Mouse (Mus musculus) intestine, embryonic 16.5 days (tissue): ENCODE results near the gene Ttf1. TPM values are rescaled to one million over a fixed set of nuclear protein-coding genes. Genes with fewer than 3 reads are reported as not detected.

Experiments
- ATAC-seq: fragments of 200-750 bp; cut with Nextera tagmentation; 2 replicates; pipeline ENCODE4 v1.8.0; 2017; ENCODE audit warnings: moderate TSS enrichment, moderate library complexity
- H3K27ac ChIP-seq: fragments of 300-500 bp; sonication (generic); 2 replicates; pipeline ENCODE4 v1.5.1; 2014; ENCODE audit warnings: mild to moderate bottlenecking, low read length
- H3K27me3 ChIP-seq: fragments of 300-500 bp; sonication (generic); replicated peaks from 2 replicates; pipeline ENCODE4 v1.6.1; 2014; ENCODE audit warnings: low read length, control low read depth, mixed read lengths; ENCODE audit not compliant: control insufficient read depth, insufficient read depth
- H3K36me3 ChIP-seq: fragments of 300-500 bp; sonication (generic); 2 replicates; pipeline ENCODE4 v1.6.1; 2014; ENCODE audit warnings: low read length, control low read depth; ENCODE audit not compliant: control insufficient read depth, insufficient read depth
- H3K4me1 ChIP-seq: fragments of 300-500 bp; sonication (generic); 2 replicates; pipeline ENCODE4 v1.6.1; 2014; ENCODE audit warnings: low read length, control low read depth, mixed read lengths; ENCODE audit not compliant: control insufficient read depth, insufficient read depth
- H3K4me2 ChIP-seq: fragments of 300-500 bp; sonication (generic); 2 replicates; pipeline ENCODE4 v1.6.1; 2014; ENCODE audit warnings: low read depth, low read length, control low read depth
- H3K4me3 ChIP-seq: fragments of 300-500 bp; sonication (generic); 2 replicates; pipeline ENCODE4 v1.5.1; 2014; ENCODE audit warnings: mild to moderate bottlenecking, low read length
- H3K9ac ChIP-seq: fragments of 300-500 bp; sonication (generic); 2 replicates; pipeline ENCODE4 v1.6.1; 2014; ENCODE audit warnings: low read depth, low read length
- H3K9me3 ChIP-seq: fragments of 300-500 bp; sonication (generic); 2 replicates; pipeline ENCODE4 v1.6.1; 2016; ENCODE audit warnings: low read length, control low read depth; ENCODE audit not compliant: control insufficient read depth
- WGBS: fragments of 180-500 bp; shearing (Covaris S2); extraction: QIAGEN DNeasy Blood & Tissue Kit; methylation state at CpG from one replicate; pipeline ENCODE4 v1.1.7; 2014; 5-methylcytosine and 5-hydroxymethylcytosine counted together
- polyA plus RNA-seq: library from polyadenylated mRNA; unstranded; fragments of >200 nt; fragmentation: Nextera tagmentation; extraction: Ambion mirVana; gene quantifications from 2 replicates; pipeline ENCODE4 v1.2.1, GENCODE M21; 2015

Ttf1 gene
- polyA plus RNA-seq, 1 experiment from 2014 or later: 9.2 TPM

DNA sequence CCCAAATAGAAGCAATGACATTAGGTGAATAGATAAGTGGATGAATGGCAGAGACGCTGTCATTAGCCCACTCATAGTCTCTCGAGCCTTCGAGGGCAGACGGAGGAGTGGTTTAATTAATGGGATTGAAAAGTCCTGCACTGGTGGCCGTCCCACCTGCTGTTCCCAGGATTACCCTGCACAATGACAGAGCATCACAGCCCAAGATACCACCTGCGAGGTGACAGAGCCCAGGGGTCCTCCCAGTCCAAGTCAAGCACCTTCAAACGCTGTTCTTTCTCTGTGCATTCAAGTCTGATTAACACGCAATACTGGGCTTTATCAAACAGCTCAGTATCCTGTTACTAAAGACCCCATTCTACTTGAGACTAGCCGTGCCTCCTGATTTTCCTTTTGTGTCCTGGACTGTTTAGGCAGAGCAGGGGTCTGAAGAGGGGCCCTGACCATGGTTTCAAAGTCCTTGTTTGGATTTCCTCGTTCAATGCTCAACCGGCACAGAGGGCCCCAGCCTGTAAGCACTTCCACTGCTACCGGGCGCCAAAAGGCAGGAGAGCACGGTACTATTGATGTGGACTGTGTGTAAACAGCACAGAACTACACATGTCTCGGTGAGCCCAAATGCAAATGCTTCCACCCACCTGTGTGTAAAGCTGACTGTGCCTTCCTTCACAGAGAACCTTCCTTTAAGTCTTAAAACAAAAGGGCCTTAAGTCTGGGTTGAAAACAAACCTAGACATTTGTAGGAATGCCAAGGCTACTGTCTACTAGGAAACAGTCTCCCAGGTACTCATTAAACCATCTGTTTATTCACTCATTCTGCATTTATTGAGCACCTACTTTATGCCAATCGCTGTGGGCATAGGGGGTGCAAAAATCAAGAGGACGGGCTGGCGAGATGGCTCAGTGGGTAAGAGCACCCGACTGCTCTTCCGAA lies 25.3 kb upstream of the Ttf1 start:
- Histone ChIP-seq H3K27me3 (no peaks in the 10 kb centered on the region), H3K4me1 (peaks cover 2% of the 10 kb centered on the region; the same call in 1 of the 2 replicates), H3K4me2 (no peak overlapping the region), H3K9ac (no peak overlapping the region), H3K36me3 (no peaks in the 10 kb centered on the region), H3K9me3 (no peaks in the 10 kb centered on the region), H3K27ac (no peak overlapping the region), H3K4me3 (no peak overlapping the region)
- WGBS: 49% methylated on average over 20 of the region's 20 CpGs
- ATAC-seq: no peak

DNA sequence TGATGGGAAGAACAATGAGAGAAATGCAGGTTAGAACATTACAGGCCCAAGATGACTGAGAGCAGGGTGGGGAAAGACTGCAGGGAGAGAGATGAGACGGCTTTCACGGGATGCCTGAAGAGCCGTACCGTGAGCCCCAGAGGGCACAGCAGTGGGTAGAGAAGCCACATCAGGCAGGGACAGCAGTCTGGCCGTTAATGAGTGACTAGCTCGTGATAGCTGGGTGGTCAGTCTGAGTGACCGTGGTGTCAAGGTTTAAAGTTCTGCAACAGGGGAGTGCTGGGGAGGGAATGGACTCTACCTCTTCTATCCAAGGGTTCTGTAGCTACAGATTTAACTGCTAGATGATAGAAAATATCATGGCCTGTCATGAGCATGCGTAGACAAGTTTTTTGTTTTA lies 24.4 kb upstream of the Ttf1 start:
- no peaks in the 10 kb centered on the region for H3K9me3 ChIP-seq
- 63% methylated on average over 8 of the region's 8 CpGs for WGBS
- no peak overlapping the region for H3K4me2 ChIP-seq
- no peak overlapping the region for H3K9ac ChIP-seq
- no peak overlapping the region for H3K27ac ChIP-seq
- ATAC-seq: peak; percentile 53; the same call in 1 of the 2 replicates
- no peaks in the 10 kb centered on the region for H3K36me3 ChIP-seq
- peaks cover 8% of the 10 kb centered on the region for H3K27me3 ChIP-seq
- H3K4me1 ChIP-seq: no peaks in the 10 kb centered on the region
- H3K4me3 ChIP-seq: no peak overlapping the region

GRCm38 (mm10) chr2:29039741-29040140 lies 20.3 kb upstream of the Ttf1 start:
- no peak for ATAC-seq
- H3K4me3 ChIP-seq: no peak overlapping the region
- no peak overlapping the region for H3K9ac ChIP-seq
- 29% methylated on average over 5 of the region's 5 CpGs for WGBS
- no peaks in the 10 kb centered on the region for H3K4me1 ChIP-seq
- peaks cover 18% of the 10 kb centered on the region for H3K27me3 ChIP-seq
- H3K36me3 ChIP-seq: no peaks in the 10 kb centered on the region
- no peaks in the 10 kb centered on the region for H3K9me3 ChIP-seq
- no peak overlapping the region for H3K27ac ChIP-seq
- H3K4me2 ChIP-seq: no peak overlapping the region

- 30% methylated on average over 18 of the region's 18 CpGs for WGBS
- Histone ChIP-seq H3K4me3 (no peak overlapping the region), H3K4me1 (no peaks in the 10 kb centered on the region), H3K9ac (no peak overlapping the region), H3K27me3 (peaks cover 18% of the 10 kb centered on the region), H3K27ac (no peak overlapping the region), H3K9me3 (no peaks in the 10 kb centered on the region), H3K4me2 (no peak overlapping the region), H3K36me3 (no peaks in the 10 kb centered on the region)
- no peak for ATAC-seq
Observed at GRCm38 (mm10) chr2:29040594-29041476, 19.2 kb upstream of the Ttf1 start.

- WGBS: 44% methylated on average over 8 of the region's 8 CpGs
- Histone ChIP-seq H3K27me3 (peaks cover 18% of the 10 kb centered on the region), H3K4me1 (no peaks in the 10 kb centered on the region)
Observed at GRCm38 (mm10) chr2:29041477-29041768, 18.6 kb upstream of the Ttf1 start.

GRCm38 (mm10) chr2:29042124-29042523 lies 17.9 kb upstream of the Ttf1 start:
- Histone ChIP-seq H3K36me3 (no peaks in the 10 kb centered on the region), H3K4me2 (no peak overlapping the region), H3K27ac (no peak overlapping the region), H3K9ac (no peak overlapping the region), H3K4me3 (no peak overlapping the region), H3K27me3 (peaks cover 18% of the 10 kb centered on the region), H3K9me3 (no peaks in the 10 kb centered on the region), H3K4me1 (no peaks in the 10 kb centered on the region)
- ATAC-seq: no peak
- WGBS: 90% methylated on average over 5 of the region's 5 CpGs

More at GRCm38 (mm10) chr2:29041477-29041768, 18.6 kb upstream of the Ttf1 start:
- no peak for ATAC-seq
- Histone ChIP-seq H3K9me3 (no peaks in the 10 kb centered on the region), H3K4me2 (no peak overlapping the region), H3K27ac (no peak overlapping the region), H3K36me3 (no peaks in the 10 kb centered on the region), H3K9ac (no peak overlapping the region), H3K4me3 (no peak overlapping the region)

DNA sequence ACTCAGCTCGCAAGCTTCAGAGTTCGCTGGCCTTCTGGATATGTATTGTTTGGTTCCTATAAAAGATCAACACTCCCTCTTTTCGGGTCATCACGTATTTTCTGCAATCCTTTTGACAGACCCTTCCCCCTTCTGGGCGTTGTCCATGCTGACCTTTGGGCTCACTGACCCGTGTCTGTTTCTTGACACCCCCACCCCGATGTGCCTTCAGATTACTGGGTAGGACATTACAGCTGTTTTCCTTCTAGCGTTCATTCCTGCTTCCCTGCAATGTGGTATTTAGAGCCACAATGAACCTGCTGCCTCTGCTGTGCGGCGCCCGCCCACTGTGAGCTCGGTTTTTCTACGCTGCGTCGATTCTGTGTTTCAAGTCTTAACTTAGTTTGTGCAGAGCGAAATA lies 13.9 kb upstream of the Ttf1 start:
- Histone ChIP-seq H3K4me3 (no peak overlapping the region), H3K27me3 (peaks cover 9% of the 10 kb centered on the region; the same call in 1 of the 2 replicates), H3K4me1 (no peaks in the 10 kb centered on the region), H3K36me3 (no peaks in the 10 kb centered on the region), H3K27ac (no peak overlapping the region), H3K9ac (no peak overlapping the region), H3K9me3 (no peaks in the 10 kb centered on the region), H3K4me2 (no peak overlapping the region)
- ATAC-seq: no peak
- WGBS: 56% methylated on average over 16 of the region's 16 CpGs

DNA sequence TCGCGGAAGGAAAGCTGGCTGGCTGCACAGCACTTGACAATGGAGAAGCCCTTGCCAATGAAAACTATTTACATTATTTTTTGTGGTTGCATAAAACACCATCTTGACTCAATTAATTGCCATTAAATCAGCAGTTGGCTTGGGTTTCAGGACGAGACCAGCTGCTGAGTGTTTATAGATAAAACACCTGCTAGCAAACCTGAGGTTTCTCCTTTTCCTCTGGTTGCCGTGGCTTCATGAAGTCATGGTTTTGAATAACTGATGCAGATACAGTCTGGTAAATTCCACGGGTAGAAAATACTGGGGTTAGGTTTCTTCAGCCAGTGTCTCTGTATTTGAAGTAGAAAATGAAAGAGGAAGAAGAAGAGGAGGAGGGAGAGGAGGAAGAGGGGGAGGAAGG lies 8.1 kb upstream of the Ttf1 start:
- ATAC-seq: no peak
- H3K9me3 ChIP-seq: no peaks in the 10 kb centered on the region
- H3K27ac ChIP-seq: no peak overlapping the region
- WGBS: 47% methylated on average over 5 of the region's 5 CpGs
- H3K36me3 ChIP-seq: no peaks in the 10 kb centered on the region
- H3K4me2 ChIP-seq: no peak overlapping the region
- peaks cover 10% of the 10 kb centered on the region for H3K4me1 ChIP-seq
- no peak overlapping the region for H3K9ac ChIP-seq
- H3K27me3 ChIP-seq: no peaks in the 10 kb centered on the region
- no peak overlapping the region for H3K4me3 ChIP-seq

DNA sequence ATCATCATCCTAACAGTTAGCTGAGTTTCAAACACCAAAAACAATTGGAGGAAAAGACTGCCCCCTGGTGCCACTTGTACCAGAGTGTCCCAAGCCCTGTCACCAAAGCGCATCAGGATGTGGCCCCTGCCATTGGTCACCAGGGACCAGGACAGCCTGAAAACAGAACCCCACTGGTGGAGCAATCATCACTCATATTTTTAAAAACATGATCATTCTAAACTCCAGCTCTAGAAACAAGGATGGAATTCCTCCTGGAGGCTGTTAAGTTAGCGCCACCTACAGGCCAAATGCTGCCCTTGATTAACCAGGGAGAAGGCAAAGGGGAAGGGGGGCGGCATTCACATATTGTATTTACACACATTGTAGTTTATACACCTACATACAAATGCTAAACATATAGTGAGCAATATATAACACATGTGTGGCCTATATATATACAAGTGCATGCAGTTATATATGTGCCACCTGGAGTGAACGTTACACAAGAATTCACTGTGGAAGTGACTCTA lies 7.1 kb upstream of the Ttf1 start:
- Histone ChIP-seq H3K27me3 (no peaks in the 10 kb centered on the region), H3K4me3 (no peak overlapping the region), H3K4me2 (no peak overlapping the region), H3K4me1 (peaks cover 10% of the 10 kb centered on the region), H3K9ac (no peak overlapping the region), H3K27ac (no peak overlapping the region), H3K36me3 (no peaks in the 10 kb centered on the region), H3K9me3 (no peaks in the 10 kb centered on the region)
- WGBS: 27% methylated on average over 4 of the region's 4 CpGs
- ATAC-seq: no peak
